Mouse (Mus musculus) spleen, adult 2 months (tissue): ENCODE results near the gene Ube2b. TPM values are rescaled to one million over a fixed set of nuclear protein-coding genes. Genes with fewer than 3 reads are reported as not detected.
A peak's percentile ranks its signal among the peaks of the same experiment; 100 is the strongest.

Experiments
- DNase-seq, 2 experiments: peaks; one replicate each; pipeline versions ENCODE4 v3.0.0 to v3.0.0-alpha.2; 2012 to 2021; ENCODE audit warnings: low spot score in 2 of 2, low read depth in 1 of 2
- H3K27ac ChIP-seq: fragments of 200-500 bp; 2 replicates; pipeline ENCODE4 v1.5.1; 2012; ENCODE audit warnings: low read length, inconsistent platforms; ENCODE audit not compliant: insufficient read depth
- H3K27me3 ChIP-seq: fragments of 200-500 bp; 2 replicates; pipeline ENCODE4 v1.6.1; 2012; ENCODE audit warnings: mild to moderate bottlenecking, moderate library complexity, low read length, inconsistent platforms; ENCODE audit not compliant: control insufficient read depth, insufficient read depth
- H3K36me3 ChIP-seq: fragments of 200-500 bp; 2 replicates; pipeline ENCODE4 v1.6.1; 2012; ENCODE audit warnings: mild to moderate bottlenecking, low read length, inconsistent platforms; ENCODE audit not compliant: control insufficient read depth, insufficient read depth
- H3K4me1 ChIP-seq: fragments of 200-500 bp; 2 replicates; pipeline ENCODE4 v1.6.1; 2011; ENCODE audit warnings: inconsistent platforms; ENCODE audit not compliant: control insufficient read depth, insufficient read depth, insufficient read length
- H3K4me3 ChIP-seq: fragments of 200-500 bp; 2 replicates; pipeline ENCODE4 v1.5.1; 2011; ENCODE audit warnings: mild to moderate bottlenecking, inconsistent platforms; ENCODE audit not compliant: insufficient read depth, insufficient read length; ENCODE audit errors: extremely low read depth
- CTCF ChIP-seq: fragments of 200-500 bp; IDR thresholded peaks from 2 replicates; pipeline ENCODE4 v1.5.1; 2011; ENCODE audit warnings: mild to moderate bottlenecking, inconsistent platforms; ENCODE audit not compliant: insufficient read depth, insufficient read length, insufficient replicate concordance; ENCODE audit errors: extremely low read depth
- POLR2A ChIP-seq: fragments of 200-500 bp; IDR thresholded peaks from 2 replicates; pipeline ENCODE4 v1.6.1; 2011; ENCODE audit warnings: low read depth, low read length, inconsistent platforms
- WGBS: fragments of 180-500 bp; shearing (Covaris S2); methylation state at CpG from one replicate; pipeline ENCODE4 v1.1.7; 2018; 5-methylcytosine and 5-hydroxymethylcytosine counted together
- polyA plus RNA-seq: library from polyadenylated mRNA; depleted of rRNA; stranded (reverse); fragments of >200 nt; gene quantifications from 2 replicates; pipeline ENCODE4 v1.2.3, GENCODE M21; 2012

Ube2b gene
- polyA plus RNA-seq, 1 experiment: 28.6 TPM

DNA sequence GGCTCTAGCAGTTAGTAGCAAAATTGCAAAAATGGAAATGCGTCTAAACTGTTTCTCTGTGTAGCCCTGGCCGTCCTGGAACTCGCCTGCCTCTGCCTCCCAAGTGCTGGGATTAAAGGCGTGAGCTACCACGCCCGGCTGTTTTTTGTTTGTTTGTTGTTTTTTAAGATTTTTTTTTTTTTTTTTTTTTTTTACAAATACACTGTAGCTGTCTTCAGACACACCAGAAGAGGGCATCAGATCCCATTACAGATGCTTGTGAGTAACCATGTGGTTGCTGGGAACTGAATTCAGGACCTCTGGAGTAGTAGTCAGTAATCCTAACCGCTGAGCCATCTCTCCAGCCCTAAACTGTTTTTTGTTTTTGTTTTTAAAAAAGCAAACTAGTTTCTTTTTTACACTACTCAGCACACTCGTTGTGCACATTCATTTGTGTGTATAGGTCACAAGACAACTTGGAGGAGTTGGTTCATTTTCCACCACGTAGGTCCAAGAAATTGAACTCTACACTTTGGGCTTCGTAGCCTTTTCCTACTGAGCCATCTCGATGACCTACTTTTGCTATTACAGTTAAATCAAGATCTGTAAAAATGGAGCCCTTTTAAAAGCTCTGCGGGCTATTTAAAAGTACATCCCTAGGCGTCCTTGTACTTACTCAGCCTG is 2.4 kb upstream of the Ube2b start:
- H3K27ac ChIP-seq: no peak overlapping the region
- TF ChIP-seq POLR2A (no peak), CTCF (no peak)
- peaks cover 2% of the 10 kb centered on the region; the same call in 1 of the 2 replicates for H3K4me1 ChIP-seq
- no peak for DNase-seq
- no peak overlapping the region for H3K4me3 ChIP-seq
- no peaks in the 10 kb centered on the region; the same call in 1 of the 2 replicates for H3K36me3 ChIP-seq
- WGBS: 72% methylated on average over 13 of the region's 13 CpGs
- H3K27me3 ChIP-seq: no peaks in the 10 kb centered on the region

DNA sequence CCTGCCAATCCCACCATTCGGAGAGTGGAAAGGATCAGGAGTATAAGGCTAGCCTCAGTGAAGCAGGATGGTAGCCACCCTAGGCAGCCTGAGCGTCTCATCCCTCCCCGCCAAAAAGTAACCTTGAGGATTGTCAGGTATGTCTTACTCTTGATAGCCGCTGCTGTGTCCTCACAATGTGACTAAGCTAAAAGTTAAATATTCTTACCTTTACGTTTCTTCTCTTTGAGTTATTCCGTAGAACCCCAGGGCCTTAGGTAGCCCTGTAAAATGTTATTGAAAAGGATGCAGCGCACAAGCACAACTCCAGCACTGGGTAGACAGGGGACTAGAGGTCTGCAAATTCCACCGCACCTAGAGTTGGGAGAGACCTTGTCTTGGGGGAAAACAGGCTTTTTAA is 1.3 kb upstream of the Ube2b start:
- no peak for DNase-seq
- peaks cover 3% of the 10 kb centered on the region for H3K36me3 ChIP-seq
- TF ChIP-seq POLR2A: no peak
- TF ChIP-seq CTCF: no peak
- no peak overlapping the region for H3K4me3 ChIP-seq
- peaks cover 2% of the 10 kb centered on the region; the same call in 1 of the 2 replicates for H3K4me1 ChIP-seq
- WGBS: 96% methylated on average over 8 of the region's 8 CpGs
- no peak overlapping the region for H3K27ac ChIP-seq
- no peaks in the 10 kb centered on the region for H3K27me3 ChIP-seq

DNA sequence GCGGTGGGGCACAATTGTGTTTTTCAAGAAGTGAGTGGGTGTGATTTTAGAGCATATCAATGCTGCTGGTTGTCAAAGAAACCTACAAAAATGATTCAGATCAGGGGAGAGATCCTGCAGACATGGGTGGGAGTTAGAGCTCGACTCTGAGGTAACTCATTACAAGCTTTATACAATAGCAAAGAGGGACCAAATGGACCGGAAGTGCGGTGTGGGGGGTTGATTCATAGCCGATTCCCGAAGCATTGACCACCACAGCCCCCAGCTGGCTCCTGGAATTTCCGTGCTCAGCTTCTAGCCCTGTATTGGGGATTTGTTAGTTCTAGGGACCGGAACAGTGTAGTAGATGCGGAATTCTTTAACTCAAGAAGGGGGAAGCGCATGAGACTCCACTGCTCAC is 779 bp upstream of the Ube2b start:
- Histone ChIP-seq H3K36me3 (peaks cover 7% of the 10 kb centered on the region), H3K4me1 (peaks cover 2% of the 10 kb centered on the region; the same call in 1 of the 2 replicates), H3K27me3 (no peaks in the 10 kb centered on the region), H3K4me3 (no peak overlapping the region), H3K27ac (no peak overlapping the region)
- 76% methylated on average over 10 of the region's 10 CpGs for WGBS
- DNase-seq: no peak
- TF ChIP-seq POLR2A: no peak
- no peak for TF ChIP-seq CTCF

DNA sequence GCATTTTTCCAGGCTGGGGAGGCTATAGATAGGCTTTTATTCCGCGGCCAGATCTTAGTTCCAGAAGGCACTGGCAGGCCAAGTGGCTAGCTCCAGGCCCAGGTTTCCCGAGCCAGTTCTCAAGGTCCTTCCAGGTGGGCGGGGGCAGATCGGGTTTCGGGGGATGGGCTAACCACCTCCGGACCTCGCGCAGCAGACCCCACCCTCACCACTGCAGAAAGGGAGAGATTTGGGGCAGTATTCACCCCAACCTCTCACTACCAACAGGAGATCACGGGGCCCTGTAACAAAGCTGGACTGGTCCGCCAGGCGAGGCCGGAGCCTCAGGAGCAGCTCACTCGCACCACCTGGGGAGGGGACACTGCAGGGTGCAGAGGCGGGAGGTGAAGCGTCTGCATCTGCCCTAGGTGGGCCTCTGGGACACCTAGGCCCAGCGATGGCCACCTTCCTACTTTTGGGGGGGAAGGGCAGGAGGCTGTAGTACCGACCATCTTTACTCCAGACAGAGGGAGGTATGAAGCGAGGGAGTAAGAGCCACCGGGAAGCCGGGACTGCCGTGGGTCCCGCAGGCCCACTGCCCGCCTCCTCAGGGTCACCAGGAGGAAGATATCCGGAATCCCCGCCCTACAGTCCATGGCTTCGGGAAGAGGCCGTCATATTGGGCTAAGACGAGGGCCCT is 812 bp downstream of the Ube2b start:
- WGBS: 1% methylated on average over 29 of the region's 29 CpGs
- DNase-seq: peak; percentile 18 to 32
- Histone ChIP-seq H3K36me3 (peaks cover 12% of the 10 kb centered on the region), H3K27ac (peak overlapping the region; percentile 100), H3K27me3 (no peaks in the 10 kb centered on the region), H3K4me3 (peak overlapping the region; percentile 96), H3K4me1 (peaks cover 2% of the 10 kb centered on the region; the same call in 1 of the 2 replicates)
- TF ChIP-seq CTCF (no peak), POLR2A (no peak)

DNA sequence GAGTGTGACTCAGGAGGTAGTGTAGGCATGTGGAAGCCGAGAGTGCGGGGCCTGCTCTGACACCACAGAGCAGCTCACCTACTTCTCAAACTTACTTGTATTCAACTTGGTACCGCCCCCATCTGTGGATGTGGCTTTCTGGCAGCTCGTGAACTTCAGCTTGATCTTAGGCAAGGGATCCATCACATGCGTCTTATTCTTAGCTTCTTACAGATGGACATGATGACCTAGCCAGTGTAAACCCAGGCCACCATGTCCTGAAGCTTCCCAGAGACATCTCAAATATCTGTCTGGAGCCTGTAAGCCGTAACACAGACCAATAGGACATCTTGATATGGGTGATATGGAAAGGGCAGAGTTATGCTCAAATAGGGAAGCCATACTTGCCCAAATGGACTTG is 28.9 kb downstream of the Ube2b start:
- Histone ChIP-seq H3K27me3 (no peaks in the 10 kb centered on the region), H3K27ac (no peak overlapping the region), H3K4me3 (no peak overlapping the region), H3K4me1 (peaks cover 5% of the 10 kb centered on the region; the same call in 1 of the 2 replicates), H3K36me3 (peaks cover 33% of the 10 kb centered on the region)
- WGBS: 93% methylated on average over 6 of the region's 6 CpGs
- DNase-seq: no peak
- no peak for TF ChIP-seq POLR2A
- no peak for TF ChIP-seq CTCF

DNA sequence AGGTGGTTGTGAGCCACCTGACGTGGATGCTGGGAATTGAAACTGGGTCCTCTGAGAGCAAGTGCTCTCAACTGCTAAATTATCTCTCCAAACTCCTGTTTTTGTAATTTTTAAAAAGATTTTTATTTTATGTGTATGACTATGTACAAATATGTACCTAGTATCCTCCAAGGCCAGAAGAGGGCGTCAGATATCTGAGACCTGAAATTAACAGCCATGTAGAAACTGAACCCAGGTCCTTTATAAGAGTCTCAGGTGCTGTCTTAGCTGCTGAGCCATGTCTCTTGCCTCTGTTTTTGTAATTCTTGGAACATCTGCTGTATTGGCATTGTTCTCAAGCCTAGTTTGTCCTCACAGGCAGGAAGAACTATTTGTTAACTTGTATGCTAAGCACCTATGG is 31.1 kb downstream of the Ube2b start:
- no peak for TF ChIP-seq POLR2A
- TF ChIP-seq CTCF: no peak
- DNase-seq: no peak
- no peak overlapping the region for H3K4me3 ChIP-seq
- WGBS: 88% methylated on average over 2 of the region's 2 CpGs
- peaks cover 5% of the 10 kb centered on the region; the same call in 1 of the 2 replicates for H3K4me1 ChIP-seq
- no peak overlapping the region for H3K27ac ChIP-seq
- H3K36me3 ChIP-seq: peaks cover 23% of the 10 kb centered on the region
- H3K27me3 ChIP-seq: no peaks in the 10 kb centered on the region
